9 mouse cellular contexts compared by ENCODE assay signal in the genomic region with DNA sequence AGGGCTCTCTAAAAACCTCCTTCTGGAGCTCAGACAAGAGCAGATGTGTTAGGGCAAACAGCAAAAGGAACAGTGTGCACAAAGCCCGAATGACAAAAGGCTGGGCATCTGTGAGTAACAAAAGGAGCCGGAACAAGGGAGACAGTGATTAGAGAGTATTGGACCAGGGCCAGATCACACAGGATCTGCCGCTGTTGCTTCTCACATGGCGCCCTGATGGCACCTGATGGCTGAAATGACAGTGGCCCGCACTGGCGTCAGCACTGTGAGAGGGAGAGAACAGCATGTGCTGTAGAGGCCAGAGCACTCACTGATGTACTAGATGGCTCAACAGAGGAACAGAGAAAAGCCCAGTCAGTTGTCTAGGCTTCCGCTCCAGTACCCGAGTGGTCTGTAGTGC. TPM values are rescaled to one million over a fixed set of nuclear protein-coding genes. Genes with fewer than 3 reads are reported as not detected.
DNase-seq lines count a peak whose midpoint lies in the region; ATAC-seq and TF ChIP-seq lines count a peak whose summit lies in the region.
"Had no signal": no experiment of that assay in that cellular context is flagged by ENCODE, and none has a peak within 500 bp of the region (broad histone marks: within the 10 kb centered on the region; RNA-seq: fewer than 3 reads in every experiment).

No protein-coding gene starts in this region.

- H3K9ac ChIP-seq in forebrain, postnatal 0 days: no peak overlapping the region
- H3K9ac ChIP-seq in lung, embryonic 15.5 days: no peak overlapping the region

- no peak for TF ChIP-seq CTCF in gastrocnemius, adult 2 months (IDR thresholded peaks at IDR 0.05)
- TF ChIP-seq CTCF in brain, embryonic 14.5 days (IDR thresholded peaks at IDR 0.05; ENCODE audit: borderline replicate concordance, extremely low read depth, insufficient read depth, insufficient read length): no peak
- no peak for TF ChIP-seq CTCF in forebrain, postnatal 0 days (IDR thresholded peaks at IDR 0.05; ENCODE audit: low read depth)

- no peak overlapping the region for H3K4me2 ChIP-seq in forebrain, postnatal 0 days (ENCODE audit: low read depth)
- no peak overlapping the region for H3K4me2 ChIP-seq in lung, embryonic 15.5 days

- DNase-seq in gastrocnemius, adult 2 months: peak; percentile 31
- DNase-seq in gastrocnemius, adult 8-10 months (ENCODE audit: low spot score in 2 of 2): no peak
- DNase-seq in brain, embryonic 14.5 days (ENCODE audit: low read depth): peak; percentile 79
- peak; percentile 37 for DNase-seq in forebrain, postnatal 0 days
- no peak for DNase-seq in spleen, adult 12 weeks (ENCODE audit: low spot score)
- no peak for DNase-seq in kidney, adult 11 months
- DNase-seq: kidney, postnatal 36 days had no signal

- H3K27ac ChIP-seq in gastrocnemius, adult 2 months: peak overlapping the region; percentile 28; the same call in 1 of the 2 replicates
- no peak overlapping the region for H3K27ac ChIP-seq in forebrain, postnatal 0 days (ENCODE audit: low read depth, low read length)
- H3K27ac ChIP-seq in lung, embryonic 15.5 days: no peak overlapping the region

- intact Hi-C loops in gastrocnemius, adult 2 months (cut with DNase I): no loop called here

- H3K4me1 ChIP-seq in forebrain, postnatal 0 days (ENCODE audit: insufficient read depth): no peaks in the 10 kb centered on the region
- no peaks in the 10 kb centered on the region; the same call in 1 of the 2 replicates for H3K4me1 ChIP-seq in lung, embryonic 15.5 days

- WGBS in forebrain, postnatal 0 days: 32% methylated on average over 8 of the region's 8 CpGs
- WGBS in lung, embryonic 15.5 days: 66% methylated on average over 8 of the region's 8 CpGs

- H3K4me3 ChIP-seq in gastrocnemius, adult 2 months: no peak overlapping the region
- H3K4me3 ChIP-seq in forebrain, postnatal 0 days (ENCODE audit: low read depth, low read length): no peak overlapping the region
- no peak overlapping the region for H3K4me3 ChIP-seq in lung, embryonic 15.5 days

- TF ChIP-seq POLR2A in brain, embryonic 14.5 days (IDR thresholded peaks at IDR 0.05; ENCODE audit: borderline replicate concordance, extremely low read depth, insufficient read depth, insufficient read length, poor library complexity, severe bottlenecking): no peak

- no peaks in the 10 kb centered on the region for H3K27me3 ChIP-seq in forebrain, postnatal 0 days (ENCODE audit: insufficient read depth, low read length)
- no peaks in the 10 kb centered on the region for H3K27me3 ChIP-seq in lung, embryonic 15.5 days

- ATAC-seq in forebrain, postnatal 0 days: peak; percentile 53
- 0 out of 2 replicates have a peak, but pooled peaks have one; percentile 46 for ATAC-seq in lung, embryonic 15.5 days (ENCODE audit: borderline replicate concordance, extremely low read depth, low FRiP score, low TSS enrichment)
- ATAC-seq in activated CD4-positive, CD25-positive, alpha-beta regulatory T cell, adult 4 months: no peak

- no peaks in the 10 kb centered on the region for H3K9me3 ChIP-seq in forebrain, postnatal 0 days (ENCODE audit: low read length)
- no peaks in the 10 kb centered on the region for H3K9me3 ChIP-seq in lung, embryonic 15.5 days

- H3K36me3 ChIP-seq in forebrain, postnatal 0 days (ENCODE audit: insufficient read depth): no peaks in the 10 kb centered on the region
- no peaks in the 10 kb centered on the region for H3K36me3 ChIP-seq in lung, embryonic 15.5 days

RNA-seq across cellular contexts. Expression of a gene that starts 55.8 kb away (rescaled TPM):
- 1 to 10 TPM; 1.5 to 2.0 TPM for total RNA-seq in gastrocnemius, adult 2 months (2021)
- 1 to 10 TPM in 3 of 4 experiments, under 1 TPM in 1; 0.90 to 1.9 (median 1.5) TPM for total RNA-seq in gastrocnemius, adult 8-10 months (2022)
- 37.3 and 41.2 TPM in 2 replicates for polyA plus RNA-seq in brain, embryonic 14.5 days (2012; rRNA removed)
- total RNA-seq in forebrain, postnatal 0 days (2014; rRNA removed): 80.0 and 85.5 TPM in 2 replicates
- 79.4 and 99.4 TPM in 2 replicates for polyA plus RNA-seq in forebrain, postnatal 0 days (2015; fragmentation: Nextera tagmentation; extraction: Ambion mirVana)
- 32.9 and 35.0 TPM in 2 replicates for polyA plus RNA-seq in lung, embryonic 15.5 days (2015; fragmentation: Nextera tagmentation; extraction: Ambion mirVana)
- not detected for polyA plus RNA-seq in activated CD4-positive, CD25-positive, alpha-beta regulatory T cell, adult 4 months (2017; shearing (Covaris generic))

Comparison
In these comparisons a context has a peak if more than half of its experiments do, and no peak if none do; other contexts are left out.
1. DNase-seq: peak in gastrocnemius, adult 2 months (single experiment), brain, embryonic 14.5 days (single experiment) and forebrain, postnatal 0 days (single experiment); none in gastrocnemius, adult 8-10 months (0 of 2), spleen, adult 12 weeks (single experiment) and kidney, adult 11 months (single experiment).
2. RNA of a gene that starts 55.8 kb away (polyA plus RNA-seq): 79.4 to 99.4 TPM in forebrain, postnatal 0 days, 37.3 to 41.2 TPM in brain, embryonic 14.5 days and 32.9 to 35.0 TPM in lung, embryonic 15.5 days; not detected in activated CD4-positive, CD25-positive, alpha-beta regulatory T cell, adult 4 months; every median in the first group is over 10 times any median in the second.